Mouse (Mus musculus) stomach, embryonic 14.5 days (tissue): ENCODE results near the gene Foxk1. TPM values are rescaled to one million over a fixed set of nuclear protein-coding genes. Genes with fewer than 3 reads are reported as not detected.
A peak's percentile ranks its signal among the peaks of the same experiment; 100 is the strongest.

Experiments
- ATAC-seq: fragments of 200-750 bp; cut with Nextera tagmentation; 2 replicates; pipeline ENCODE4 v1.8.0; 2017; ENCODE audit warnings: low read depth, moderate TSS enrichment; ENCODE audit not compliant: insufficient number of reproducible peaks, insufficient read depth, low FRiP score
- H3K27ac ChIP-seq: fragments of 300-500 bp; sonication (generic); 2 replicates; pipeline ENCODE4 v1.5.1; 2014; ENCODE audit warnings: mild to moderate bottlenecking, low read length, moderate library complexity, mixed read lengths
- H3K27me3 ChIP-seq: fragments of 300-500 bp; sonication (generic); 2 replicates; pipeline ENCODE4 v1.6.1; 2014; ENCODE audit warnings: low read length, control low read depth, mixed read lengths; ENCODE audit not compliant: control insufficient read depth, insufficient read depth
- H3K36me3 ChIP-seq: fragments of 300-500 bp; sonication (generic); 2 replicates; pipeline ENCODE4 v1.6.1; 2014; ENCODE audit warnings: mild to moderate bottlenecking, control low read depth, low read length, moderate library complexity, mixed read lengths; ENCODE audit not compliant: control insufficient read depth, insufficient read depth
- H3K4me1 ChIP-seq: fragments of 300-500 bp; sonication (generic); 2 replicates; pipeline ENCODE4 v1.6.1; 2014; ENCODE audit warnings: low read length, control low read depth, mixed read lengths; ENCODE audit not compliant: control insufficient read depth, insufficient read depth
- H3K4me2 ChIP-seq: fragments of 300-500 bp; sonication (generic); replicated peaks from 2 replicates; pipeline ENCODE4 v1.6.1; 2014; ENCODE audit warnings: low read depth, low read length, control low read depth
- H3K4me3 ChIP-seq: fragments of 300-500 bp; sonication (generic); 2 replicates; pipeline ENCODE4 v1.5.1; 2014; ENCODE audit warnings: low read depth, low read length, control low read depth
- H3K9ac ChIP-seq: fragments of 300-500 bp; sonication (generic); replicated peaks from 2 replicates; pipeline ENCODE4 v1.6.1; 2014; ENCODE audit warnings: low read depth, mild to moderate bottlenecking, control low read depth, low read length, moderate library complexity, mixed read lengths
- H3K9me3 ChIP-seq: fragments of 300-500 bp; sonication (generic); 2 replicates; pipeline ENCODE4 v1.6.1; 2016; ENCODE audit warnings: low read depth, low read length, control low read depth; ENCODE audit not compliant: control insufficient read depth
- WGBS: fragments of 180-500 bp; shearing (Covaris S2); extraction: QIAGEN DNeasy Blood & Tissue Kit; methylation state at CpG from one replicate; pipeline ENCODE4 v1.1.7; 2014; 5-methylcytosine and 5-hydroxymethylcytosine counted together
- polyA plus RNA-seq: library from polyadenylated mRNA; unstranded; fragments of >200 nt; fragmentation: Nextera tagmentation; extraction: Ambion mirVana; gene quantifications from 2 replicates; pipeline ENCODE4 v1.2.1, GENCODE M21; 2014

Gene Foxk1
- polyA plus RNA-seq, 1 experiment from 2014 or later, result 3.9 TPM

- peak overlapping the region; percentile 15; the same call in 1 of the 2 replicates for H3K9ac ChIP-seq
- peak overlapping the region; percentile 92 for H3K4me3 ChIP-seq
- peak overlapping the region; percentile 15; the same call in 1 of the 2 replicates for H3K27ac ChIP-seq
- peaks cover 37% of the 10 kb centered on the region for H3K4me1 ChIP-seq
- H3K27me3 ChIP-seq, result no peaks in the 10 kb centered on the region
- peak overlapping the region; percentile 91 for H3K4me2 ChIP-seq
- H3K9me3 ChIP-seq, result no peaks in the 10 kb centered on the region
- H3K36me3 ChIP-seq, result no peaks in the 10 kb centered on the region
- ATAC-seq, result no peak
- 22% methylated on average over 17 of the region's 17 CpGs for WGBS
Measured at GRCm38 (mm10) chr5:142400181-142400883, 965 bp upstream of the Foxk1 start.

- WGBS, result under 1% methylated on average over 48 of the region's 67 CpGs
- ATAC-seq, result no peak; the same call in 1 of the 2 replicates
- H3K4me1 ChIP-seq, result peaks cover 42% of the 10 kb centered on the region
Measured at GRCm38 (mm10) chr5:142401641-142402625, 636 bp downstream of the Foxk1 start.

GRCm38 (mm10) chr5:142403694-142404093, 2.4 kb downstream of the Foxk1 start:
- peak overlapping the region; percentile 91 for H3K4me2 ChIP-seq
- H3K36me3 ChIP-seq, result peaks cover 9% of the 10 kb centered on the region; the same call in 1 of the 2 replicates
- no peak overlapping the region for H3K9ac ChIP-seq
- no peak overlapping the region for H3K4me3 ChIP-seq
- H3K9me3 ChIP-seq, result no peaks in the 10 kb centered on the region
- WGBS, result 59% methylated on average over 3 of the region's 3 CpGs
- H3K27ac ChIP-seq, result no peak overlapping the region
- H3K4me1 ChIP-seq, result peaks cover 46% of the 10 kb centered on the region
- no peaks in the 10 kb centered on the region for H3K27me3 ChIP-seq
- no peak for ATAC-seq

More at GRCm38 (mm10) chr5:142401641-142402625, 636 bp downstream of the Foxk1 start:
- peak overlapping the region; percentile 91 for H3K4me2 ChIP-seq
- no peaks in the 10 kb centered on the region for H3K27me3 ChIP-seq
- H3K27ac ChIP-seq, result peak overlapping the region; percentile 55
- peak overlapping the region; percentile 92 for H3K4me3 ChIP-seq
- H3K9ac ChIP-seq, result peak overlapping the region; percentile 93
- peaks cover 4% of the 10 kb centered on the region; the same call in 1 of the 2 replicates for H3K36me3 ChIP-seq
- H3K9me3 ChIP-seq, result no peaks in the 10 kb centered on the region

GRCm38 (mm10) chr5:142404307-142404706, 3.0 kb downstream of the Foxk1 start:
- WGBS, result 88% methylated on average over 1 of the region's 1 CpGs
- Histone ChIP-seq H3K4me3 (no peak overlapping the region), H3K36me3 (peaks cover 9% of the 10 kb centered on the region; the same call in 1 of the 2 replicates), H3K27ac (no peak overlapping the region), H3K4me1 (peaks cover 46% of the 10 kb centered on the region), H3K4me2 (peak overlapping the region; percentile 20; the same call in 1 of the 2 replicates), H3K9ac (0 out of 2 replicates have a peak overlapping the region, but pooled peaks have one; percentile 6), H3K9me3 (no peaks in the 10 kb centered on the region), H3K27me3 (no peaks in the 10 kb centered on the region)
- no peak for ATAC-seq

GRCm38 (mm10) chr5:142405426-142405825, 4.1 kb downstream of the Foxk1 start:
- peaks cover 9% of the 10 kb centered on the region; the same call in 1 of the 2 replicates for H3K36me3 ChIP-seq
- peaks cover 42% of the 10 kb centered on the region for H3K4me1 ChIP-seq
- no peak overlapping the region for H3K4me2 ChIP-seq
- no peak overlapping the region for H3K9ac ChIP-seq
- ATAC-seq, result no peak
- no peak overlapping the region for H3K4me3 ChIP-seq
- WGBS, result 59% methylated on average over 6 of the region's 6 CpGs
- H3K27ac ChIP-seq, result no peak overlapping the region
- H3K27me3 ChIP-seq, result no peaks in the 10 kb centered on the region
- no peaks in the 10 kb centered on the region for H3K9me3 ChIP-seq

- Histone ChIP-seq H3K4me2 (no peak overlapping the region), H3K27me3 (no peaks in the 10 kb centered on the region), H3K36me3 (peaks cover 9% of the 10 kb centered on the region; the same call in 1 of the 2 replicates), H3K4me1 (peaks cover 38% of the 10 kb centered on the region), H3K4me3 (no peak overlapping the region), H3K9ac (no peak overlapping the region), H3K9me3 (no peaks in the 10 kb centered on the region), H3K27ac (no peak overlapping the region)
- 69% methylated on average over 7 of the region's 7 CpGs for WGBS
- no peak for ATAC-seq
Measured at GRCm38 (mm10) chr5:142406401-142406800, 5.1 kb downstream of the Foxk1 start.

- no peak overlapping the region for H3K27ac ChIP-seq
- H3K9me3 ChIP-seq, result no peaks in the 10 kb centered on the region
- 49% methylated on average over 11 of the region's 11 CpGs for WGBS
- H3K4me2 ChIP-seq, result no peak overlapping the region
- no peak overlapping the region for H3K9ac ChIP-seq
- H3K36me3 ChIP-seq, result peaks cover 9% of the 10 kb centered on the region; the same call in 1 of the 2 replicates
- ATAC-seq, result no peak
- no peak overlapping the region for H3K4me3 ChIP-seq
- H3K27me3 ChIP-seq, result no peaks in the 10 kb centered on the region
- H3K4me1 ChIP-seq, result peaks cover 38% of the 10 kb centered on the region
Measured at GRCm38 (mm10) chr5:142406937-142407336, 5.6 kb downstream of the Foxk1 start.

- WGBS, result 77% methylated on average over 7 of the region's 7 CpGs
- no peaks in the 10 kb centered on the region for H3K9me3 ChIP-seq
- no peak overlapping the region for H3K27ac ChIP-seq
- H3K27me3 ChIP-seq, result no peaks in the 10 kb centered on the region
- H3K9ac ChIP-seq, result no peak overlapping the region
- H3K4me1 ChIP-seq, result peaks cover 36% of the 10 kb centered on the region
- peaks cover 9% of the 10 kb centered on the region; the same call in 1 of the 2 replicates for H3K36me3 ChIP-seq
- no peak overlapping the region for H3K4me3 ChIP-seq
- H3K4me2 ChIP-seq, result no peak overlapping the region
- no peak for ATAC-seq
Measured at GRCm38 (mm10) chr5:142407381-142407780, 6.1 kb downstream of the Foxk1 start.
